Mouse (Mus musculus): ENCODE measurements around the gene Zg16. TPM values are rescaled to one million over a fixed set of nuclear protein-coding genes. Genes with fewer than 3 reads are reported as not detected.

The Zg16 gene
- polyA plus RNA-seq, 1 experiment from 2014 or later, result not detected

- Histone ChIP-seq H3K9me3 (no peaks in the 10 kb centered on the region), H3K4me1 (peaks cover 48% of the 10 kb centered on the region), H3K4me3 (no peak overlapping the region), H3K27me3 (ENCODE audit: poor library complexity, severe bottlenecking) (no peaks in the 10 kb centered on the region), H3K27ac (no peak overlapping the region), H3K36me3 (replicated peaks) (peaks cover 53% of the 10 kb centered on the region)
- DNase-seq (ENCODE audit: extremely low spot score, low spot score), result no peak
- WGBS, result 94% methylated on average over 10 of the region's 10 CpGs
Measured at GRCm38 (mm10) chr7:127012845-127013244, 74.3 kb downstream of the Zg16 start.

GRCm38 (mm10) chr7:127012374-127012773, 74.8 kb downstream of the Zg16 start:
- 88% methylated on average over 6 of the region's 6 CpGs for WGBS
- H3K36me3 ChIP-seq (replicated peaks), result peaks cover 53% of the 10 kb centered on the region
- no peak overlapping the region for H3K4me3 ChIP-seq
- no peak for DNase-seq (ENCODE audit: extremely low spot score, low spot score)
- peaks cover 44% of the 10 kb centered on the region for H3K4me1 ChIP-seq
- H3K9me3 ChIP-seq, result no peaks in the 10 kb centered on the region
- no peaks in the 10 kb centered on the region for H3K27me3 ChIP-seq (ENCODE audit: poor library complexity, severe bottlenecking)
- no peak overlapping the region for H3K27ac ChIP-seq

GRCm38 (mm10) chr7:127011717-127012116, 75.4 kb downstream of the Zg16 start:
- H3K36me3 ChIP-seq (replicated peaks), result peaks cover 53% of the 10 kb centered on the region
- no peak overlapping the region for H3K27ac ChIP-seq
- no peak for DNase-seq (ENCODE audit: extremely low spot score, low spot score)
- peaks cover 41% of the 10 kb centered on the region for H3K4me1 ChIP-seq
- H3K27me3 ChIP-seq (ENCODE audit: poor library complexity, severe bottlenecking), result no peaks in the 10 kb centered on the region
- 65% methylated on average over 2 of the region's 2 CpGs for WGBS
- no peaks in the 10 kb centered on the region for H3K9me3 ChIP-seq
- no peak overlapping the region for H3K4me3 ChIP-seq

- Histone ChIP-seq H3K27ac (no peak overlapping the region), H3K27me3 (ENCODE audit: poor library complexity, severe bottlenecking) (no peaks in the 10 kb centered on the region), H3K4me3 (no peak overlapping the region), H3K36me3 (replicated peaks) (peaks cover 53% of the 10 kb centered on the region), H3K9me3 (no peaks in the 10 kb centered on the region), H3K4me1 (peaks cover 35% of the 10 kb centered on the region)
- DNase-seq (ENCODE audit: extremely low spot score, low spot score), result no peak
- 91% methylated on average over 2 of the region's 2 CpGs for WGBS
Measured at GRCm38 (mm10) chr7:127011051-127011450, 76.1 kb downstream of the Zg16 start.

- peaks cover 39% of the 10 kb centered on the region for H3K36me3 ChIP-seq (replicated peaks)
- DNase-seq (ENCODE audit: extremely low spot score, low spot score), result no peak
- H3K27ac ChIP-seq, result peak overlapping the region; percentile 66; the same call in 1 of the 2 replicates
- 87% methylated on average over 17 of the region's 17 CpGs for WGBS
- H3K9me3 ChIP-seq, result no peaks in the 10 kb centered on the region
- H3K4me3 ChIP-seq, result no peak overlapping the region; the same call in 1 of the 2 replicates
- H3K4me1 ChIP-seq, result peaks cover 19% of the 10 kb centered on the region
- H3K27me3 ChIP-seq (ENCODE audit: poor library complexity, severe bottlenecking), result no peaks in the 10 kb centered on the region
Measured at GRCm38 (mm10) chr7:127009307-127010085, 77.6 kb downstream of the Zg16 start.

DNA sequence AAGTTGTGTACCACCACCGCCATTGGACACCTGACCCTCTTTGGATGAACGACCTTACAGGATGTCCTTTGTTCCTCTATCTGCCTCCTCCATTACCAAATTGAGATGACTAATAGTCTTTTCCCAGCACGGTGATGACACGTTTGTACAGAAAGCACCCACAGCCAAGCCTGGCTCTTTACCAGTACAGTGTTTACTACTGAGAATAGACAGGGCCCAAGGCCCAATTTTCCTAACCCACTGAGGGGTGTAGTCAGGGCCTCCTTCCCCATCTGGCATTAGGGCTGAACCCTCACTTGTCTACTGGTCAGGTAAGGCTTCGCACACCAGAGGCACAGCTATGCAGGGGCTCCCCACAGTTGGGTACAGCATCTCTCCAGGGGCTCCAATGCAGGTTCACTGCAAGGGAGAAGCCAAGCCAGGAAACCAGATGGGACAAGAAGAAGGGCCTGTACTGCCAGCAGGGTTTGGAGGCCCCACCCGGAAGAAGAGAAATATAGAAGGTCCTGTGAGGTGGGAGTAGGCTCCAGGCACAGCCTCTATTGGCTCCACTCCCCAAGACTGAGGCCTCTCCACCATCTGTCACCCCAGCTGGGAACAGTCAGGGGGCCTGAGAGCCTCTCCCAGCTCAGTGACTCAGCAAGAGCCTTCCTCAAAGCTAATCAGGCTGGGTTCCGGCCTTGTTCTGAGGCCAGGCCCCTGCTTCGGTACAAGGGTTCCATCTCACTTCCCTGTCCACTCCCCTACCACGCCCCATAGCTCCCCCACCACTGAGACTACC, 78.7 kb downstream of the Zg16 start:
- H3K27ac ChIP-seq, result peak overlapping the region; percentile 66
- peaks cover 13% of the 10 kb centered on the region for H3K4me1 ChIP-seq
- 80% methylated on average over 9 of the region's 9 CpGs for WGBS
- H3K36me3 ChIP-seq (replicated peaks), result peaks cover 28% of the 10 kb centered on the region
- H3K9me3 ChIP-seq, result no peaks in the 10 kb centered on the region
- no peaks in the 10 kb centered on the region for H3K27me3 ChIP-seq (ENCODE audit: poor library complexity, severe bottlenecking)
- H3K4me3 ChIP-seq, result no peak overlapping the region
- DNase-seq (ENCODE audit: extremely low spot score, low spot score), result no peak

DNA sequence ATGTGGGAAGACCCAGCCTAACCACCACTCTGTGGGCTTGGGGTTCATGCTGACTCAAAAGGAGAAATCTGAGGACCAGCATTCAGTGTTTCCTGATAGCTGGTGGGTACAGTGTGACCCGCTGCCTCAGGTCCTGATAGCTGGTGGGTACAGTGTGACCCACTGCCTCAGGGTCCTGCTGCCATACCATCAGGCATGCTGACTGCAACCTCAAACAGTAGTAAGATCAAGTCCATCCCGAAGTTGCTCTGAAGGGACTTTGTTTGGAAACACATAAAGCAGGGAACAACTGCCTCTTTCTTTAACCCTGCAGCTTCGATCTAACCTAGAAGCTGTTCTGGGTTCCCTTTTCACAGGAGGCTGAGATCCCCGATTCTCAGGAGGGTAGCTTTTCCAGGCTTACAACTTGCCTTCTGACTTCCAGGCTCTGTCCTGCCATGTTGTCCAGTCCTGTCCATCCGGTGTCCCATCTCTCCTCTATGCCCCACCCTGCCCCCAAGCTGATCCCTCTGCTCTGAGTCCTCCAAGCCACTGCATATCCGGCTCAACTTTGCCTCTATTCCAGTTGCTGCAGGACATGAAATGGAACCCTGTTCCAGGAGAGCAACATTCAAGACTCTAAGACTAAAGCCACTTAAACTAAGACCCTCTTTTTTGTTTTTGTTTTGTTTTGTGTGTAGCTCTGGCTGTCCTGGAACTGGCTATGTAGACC, 79.7 kb downstream of the Zg16 start:
- Histone ChIP-seq H3K27ac (no peak overlapping the region), H3K27me3 (ENCODE audit: poor library complexity, severe bottlenecking) (no peaks in the 10 kb centered on the region), H3K4me3 (no peak overlapping the region), H3K4me1 (peaks cover 13% of the 10 kb centered on the region), H3K36me3 (replicated peaks) (peaks cover 19% of the 10 kb centered on the region), H3K9me3 (no peaks in the 10 kb centered on the region)
- 89% methylated on average over 6 of the region's 6 CpGs for WGBS
- no peak for DNase-seq (ENCODE audit: extremely low spot score, low spot score)

DNA sequence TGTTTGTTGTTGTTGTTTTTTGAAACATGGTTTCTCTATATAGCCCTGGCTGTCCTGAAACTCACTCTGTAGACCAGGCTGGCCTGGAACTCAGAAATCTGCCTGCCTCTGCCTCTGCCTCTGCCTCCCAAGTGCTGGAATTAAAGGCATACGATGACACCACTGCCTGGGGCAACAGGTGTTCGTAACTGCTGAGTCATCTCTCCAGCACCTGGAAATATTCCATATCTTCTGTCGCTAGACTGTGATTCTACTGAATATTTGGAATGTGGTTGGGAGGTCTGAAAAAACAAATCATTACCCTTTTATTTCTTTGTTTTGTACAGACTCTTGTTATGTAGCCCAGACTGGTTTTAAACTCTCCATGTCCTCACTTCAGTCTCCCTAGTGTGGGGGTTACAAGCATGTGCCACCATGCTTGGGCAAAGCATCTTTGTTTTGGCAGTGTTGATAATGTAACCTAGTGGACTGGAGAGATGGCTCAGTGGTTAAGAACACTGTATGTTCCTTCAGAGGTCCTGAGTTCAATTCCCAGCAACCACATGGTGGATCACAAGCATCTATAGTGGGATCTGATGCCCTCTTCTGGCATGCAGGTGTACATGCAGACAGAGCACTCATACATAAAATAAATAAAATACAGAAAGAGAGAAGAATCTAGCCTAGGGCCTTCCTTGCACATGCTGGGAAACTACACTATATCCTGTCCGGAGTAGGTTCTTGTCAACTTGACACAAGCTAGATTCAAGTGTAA, 82.8 kb downstream of the Zg16 start:
- no peak overlapping the region for H3K27ac ChIP-seq
- peaks cover 7% of the 10 kb centered on the region for H3K4me1 ChIP-seq
- no peaks in the 10 kb centered on the region for H3K36me3 ChIP-seq (replicated peaks)
- no peaks in the 10 kb centered on the region for H3K27me3 ChIP-seq (ENCODE audit: poor library complexity, severe bottlenecking)
- no peak for DNase-seq (ENCODE audit: extremely low spot score, low spot score)
- H3K4me3 ChIP-seq, result no peak overlapping the region
- no peaks in the 10 kb centered on the region for H3K9me3 ChIP-seq
- 87% methylated on average over 4 of the region's 4 CpGs for WGBS

- Histone ChIP-seq H3K9me3 (no peaks in the 10 kb centered on the region), H3K4me1 (peaks cover 5% of the 10 kb centered on the region; the same call in 1 of the 2 replicates), H3K4me3 (no peak overlapping the region), H3K36me3 (replicated peaks) (no peaks in the 10 kb centered on the region), H3K27me3 (ENCODE audit: poor library complexity, severe bottlenecking) (no peaks in the 10 kb centered on the region), H3K27ac (no peak overlapping the region)
- no peak for DNase-seq (ENCODE audit: extremely low spot score, low spot score)
- WGBS, result 95% methylated on average over 5 of the region's 5 CpGs
Measured at GRCm38 (mm10) chr7:127003620-127004019, 83.5 kb downstream of the Zg16 start.

Small RNAs within 50 kb of the gene (microRNA-seq; reads per million reads assigned to microRNA genes)
- gene Gm44343, result not detected

Other genes with a start within 250 kb of the Zg16 start
- gene Doc2a, start 239.9 kb downstream of the Zg16 start, polyA plus RNA-seq (2016; fragmentation: Nextera tagmentation; extraction: Ambion mirVana), result 9.8 and 10.1 TPM in 2 replicates
- gene Hirip3, start 225.4 kb downstream of the Zg16 start, polyA plus RNA-seq (2016; fragmentation: Nextera tagmentation; extraction: Ambion mirVana), result 57.4 and 65.2 TPM in 2 replicates
- gene Ino80e, start 225.0 kb downstream of the Zg16 start, polyA plus RNA-seq (2016; fragmentation: Nextera tagmentation; extraction: Ambion mirVana), result 110 and 117 TPM in 2 replicates
- gene Taok2, start 202.6 kb downstream of the Zg16 start, polyA plus RNA-seq (2016; fragmentation: Nextera tagmentation; extraction: Ambion mirVana), result 54.0 and 54.1 TPM in 2 replicates
- gene Tmem219, start 164.4 kb downstream of the Zg16 start, polyA plus RNA-seq (2016; fragmentation: Nextera tagmentation; extraction: Ambion mirVana), result 22.2 and 24.9 TPM in 2 replicates
- 17.5 and 18.0 TPM in 2 replicates for gene Kctd13, start 158.4 kb downstream of the Zg16 start, polyA plus RNA-seq (2016; fragmentation: Nextera tagmentation; extraction: Ambion mirVana)
- 0.21 TPM in 1 of 2 replicates, not detected in the other for gene Asphd1, start 137.7 kb downstream of the Zg16 start, polyA plus RNA-seq (2016; fragmentation: Nextera tagmentation; extraction: Ambion mirVana)
- gene Sez6l2, start 136.8 kb downstream of the Zg16 start, polyA plus RNA-seq (2016; fragmentation: Nextera tagmentation; extraction: Ambion mirVana), result 0.72 and 1.2 TPM in 2 replicates
- gene Cdipt, start 111.4 kb downstream of the Zg16 start, polyA plus RNA-seq (2016; fragmentation: Nextera tagmentation; extraction: Ambion mirVana), result 84.6 and 85.7 TPM in 2 replicates
- gene Cdiptos, start 111.2 kb downstream of the Zg16 start, polyA plus RNA-seq (2016; fragmentation: Nextera tagmentation; extraction: Ambion mirVana), result 0.72 and 1.0 TPM in 2 replicates
- gene Mvp, start 72.7 kb downstream of the Zg16 start, polyA plus RNA-seq (2016; fragmentation: Nextera tagmentation; extraction: Ambion mirVana), result 3.3 TPM in 2 replicates
- gene Pagr1b, start 70.8 kb downstream of the Zg16 start, polyA plus RNA-seq (2016; fragmentation: Nextera tagmentation; extraction: Ambion mirVana), result not detected in 2 replicates
- gene Pagr1a, start 70.0 kb downstream of the Zg16 start, polyA plus RNA-seq (2016; fragmentation: Nextera tagmentation; extraction: Ambion mirVana), result 92.7 and 121 TPM in 2 replicates
- 32.6 and 46.7 TPM in 2 replicates for gene Gm42742, start 66.2 kb downstream of the Zg16 start, polyA plus RNA-seq (2016; fragmentation: Nextera tagmentation; extraction: Ambion mirVana)
- 3.5 and 4.0 TPM in 2 replicates for gene Prrt2, start 66.1 kb downstream of the Zg16 start, polyA plus RNA-seq (2016; fragmentation: Nextera tagmentation; extraction: Ambion mirVana)
- 60.2 and 65.7 TPM in 2 replicates for gene Maz, start 60.3 kb downstream of the Zg16 start, polyA plus RNA-seq (2016; fragmentation: Nextera tagmentation; extraction: Ambion mirVana)
- 223 and 226 TPM in 2 replicates for gene Kif22, start 44.9 kb downstream of the Zg16 start, polyA plus RNA-seq (2016; fragmentation: Nextera tagmentation; extraction: Ambion mirVana)
- gene AI467606, start 4.0 kb upstream of the Zg16 start, polyA plus RNA-seq (2016; fragmentation: Nextera tagmentation; extraction: Ambion mirVana), result 0.74 TPM in 2 replicates
- 11.3 and 12.3 TPM in 2 replicates for gene Qprt, start 34.9 kb upstream of the Zg16 start, polyA plus RNA-seq (2016; fragmentation: Nextera tagmentation; extraction: Ambion mirVana)
- 0.07 and 0.10 TPM in 2 replicates for gene Spn, start 50.5 kb upstream of the Zg16 start, polyA plus RNA-seq (2016; fragmentation: Nextera tagmentation; extraction: Ambion mirVana)
- 111 and 114 TPM in 2 replicates for gene Cd2bp2, start 108.7 kb upstream of the Zg16 start, polyA plus RNA-seq (2016; fragmentation: Nextera tagmentation; extraction: Ambion mirVana)
- gene Tbc1d10b, start 121.1 kb upstream of the Zg16 start, polyA plus RNA-seq (2016; fragmentation: Nextera tagmentation; extraction: Ambion mirVana), result 27.3 and 29.2 TPM in 2 replicates
- gene Mylpf, start 121.6 kb upstream of the Zg16 start, polyA plus RNA-seq (2016; fragmentation: Nextera tagmentation; extraction: Ambion mirVana), result 10.7 and 10.8 TPM in 2 replicates
- gene Zfp553, start 145.7 kb upstream of the Zg16 start, polyA plus RNA-seq (2016; fragmentation: Nextera tagmentation; extraction: Ambion mirVana), result 74.7 and 78.3 TPM in 2 replicates
- 30.3 and 32.3 TPM in 2 replicates for gene Sept1, start 145.8 kb upstream of the Zg16 start, polyA plus RNA-seq (2016; fragmentation: Nextera tagmentation; extraction: Ambion mirVana)
- gene Zfp771, start 156.9 kb upstream of the Zg16 start, polyA plus RNA-seq (2016; fragmentation: Nextera tagmentation; extraction: Ambion mirVana), result 55.8 and 57.7 TPM in 2 replicates
- gene Dctpp1, start 173.4 kb upstream of the Zg16 start, polyA plus RNA-seq (2016; fragmentation: Nextera tagmentation; extraction: Ambion mirVana), result 379 and 383 TPM in 2 replicates
- 84.0 and 88.2 TPM in 2 replicates for gene Sephs2, start 186.7 kb upstream of the Zg16 start, polyA plus RNA-seq (2016; fragmentation: Nextera tagmentation; extraction: Ambion mirVana)
- 0.22 and 0.36 TPM in 2 replicates for gene Itgal, start 208.9 kb upstream of the Zg16 start, polyA plus RNA-seq (2016; fragmentation: Nextera tagmentation; extraction: Ambion mirVana)